Mouse (Mus musculus): ENCODE measurements around the gene Krtdap. TPM values are rescaled to one million over a fixed set of nuclear protein-coding genes. Genes with fewer than 3 reads are reported as not detected.

Krtdap gene
- polyA plus RNA-seq, 1 experiment from 2014 or later: not detected

- Histone ChIP-seq H3K9me3 (replicated peaks) (peaks cover 21% of the 10 kb centered on the region), H3K4me1 (no peaks in the 10 kb centered on the region), H3K27ac (replicated peaks) (no peak overlapping the region), H3K27me3 (ENCODE audit: low read depth, poor library complexity, severe bottlenecking) (no peaks in the 10 kb centered on the region), H3K4me3 (no peak overlapping the region), H3K36me3 (no peaks in the 10 kb centered on the region)
- DNase-seq (ENCODE audit: low spot score): no peak
These were observed 13.0 kb downstream of the Krtdap start for GRCm38 (mm10) chr7:30800653-30801052.

- Histone ChIP-seq H3K4me1 (no peaks in the 10 kb centered on the region), H3K36me3 (no peaks in the 10 kb centered on the region), H3K27me3 (ENCODE audit: low read depth, poor library complexity, severe bottlenecking) (no peaks in the 10 kb centered on the region), H3K4me3 (no peak overlapping the region), H3K9me3 (replicated peaks) (peaks cover 25% of the 10 kb centered on the region), H3K27ac (replicated peaks) (no peak overlapping the region)
- no peak for DNase-seq (ENCODE audit: low spot score)
- 91% methylated on average over 3 of the region's 3 CpGs for WGBS
These were observed 15.6 kb downstream of the Krtdap start for GRCm38 (mm10) chr7:30803256-30803655.

GRCm38 (mm10) chr7:30804026-30804715 is 16.5 kb downstream of the Krtdap start:
- Histone ChIP-seq H3K27me3 (ENCODE audit: low read depth, poor library complexity, severe bottlenecking) (no peaks in the 10 kb centered on the region), H3K36me3 (no peaks in the 10 kb centered on the region), H3K4me3 (no peak overlapping the region), H3K27ac (replicated peaks) (no peak overlapping the region), H3K4me1 (no peaks in the 10 kb centered on the region), H3K9me3 (replicated peaks) (peaks cover 25% of the 10 kb centered on the region)
- 86% methylated on average over 9 of the region's 9 CpGs for WGBS
- no peak for DNase-seq (ENCODE audit: low spot score)

- H3K9me3 ChIP-seq (replicated peaks): peaks cover 13% of the 10 kb centered on the region; the same call in 1 of the 2 replicates
- DNase-seq (ENCODE audit: low spot score): no peak
- 49% methylated on average over 6 of the region's 6 CpGs for WGBS
- no peak overlapping the region for H3K27ac ChIP-seq (replicated peaks)
- H3K4me3 ChIP-seq: no peak overlapping the region
- no peaks in the 10 kb centered on the region for H3K36me3 ChIP-seq
- no peaks in the 10 kb centered on the region for H3K4me1 ChIP-seq
- H3K27me3 ChIP-seq (ENCODE audit: low read depth, poor library complexity, severe bottlenecking): no peaks in the 10 kb centered on the region
These were observed 18.2 kb downstream of the Krtdap start for GRCm38 (mm10) chr7:30805924-30806323.

GRCm38 (mm10) chr7:30810319-30810718 is 22.6 kb downstream of the Krtdap start:
- DNase-seq (ENCODE audit: low spot score): no peak
- Histone ChIP-seq H3K36me3 (no peaks in the 10 kb centered on the region), H3K27me3 (ENCODE audit: low read depth, poor library complexity, severe bottlenecking) (no peaks in the 10 kb centered on the region), H3K4me1 (no peaks in the 10 kb centered on the region), H3K4me3 (no peak overlapping the region), H3K27ac (replicated peaks) (no peak overlapping the region), H3K9me3 (replicated peaks) (0 out of 2 replicates have a peak, but pooled peaks cover 4% of the 10 kb centered on the region)
- WGBS: 49% methylated on average over 6 of the region's 6 CpGs

GRCm38 (mm10) chr7:30811757-30812290 is 24.1 kb downstream of the Krtdap start:
- 0 out of 2 replicates have a peak, but pooled peaks cover 4% of the 10 kb centered on the region for H3K9me3 ChIP-seq (replicated peaks)
- H3K27ac ChIP-seq (replicated peaks): no peak overlapping the region
- 77% methylated on average over 9 of the region's 9 CpGs for WGBS
- H3K4me1 ChIP-seq: no peaks in the 10 kb centered on the region
- no peaks in the 10 kb centered on the region for H3K36me3 ChIP-seq
- H3K27me3 ChIP-seq (ENCODE audit: low read depth, poor library complexity, severe bottlenecking): no peaks in the 10 kb centered on the region
- no peak overlapping the region for H3K4me3 ChIP-seq
- no peak for DNase-seq (ENCODE audit: low spot score)

GRCm38 (mm10) chr7:30812291-30812807 is 24.7 kb downstream of the Krtdap start:
- DNase-seq (ENCODE audit: low spot score): no peak
- Histone ChIP-seq H3K9me3 (replicated peaks) (no peaks in the 10 kb centered on the region), H3K27ac (replicated peaks) (no peak overlapping the region), H3K27me3 (ENCODE audit: low read depth, poor library complexity, severe bottlenecking) (no peaks in the 10 kb centered on the region), H3K4me3 (no peak overlapping the region), H3K4me1 (no peaks in the 10 kb centered on the region), H3K36me3 (no peaks in the 10 kb centered on the region)
- 79% methylated on average over 6 of the region's 6 CpGs for WGBS

- Histone ChIP-seq H3K9me3 (replicated peaks) (no peaks in the 10 kb centered on the region), H3K27ac (replicated peaks) (no peak overlapping the region), H3K27me3 (ENCODE audit: low read depth, poor library complexity, severe bottlenecking) (no peaks in the 10 kb centered on the region), H3K36me3 (no peaks in the 10 kb centered on the region), H3K4me1 (no peaks in the 10 kb centered on the region), H3K4me3 (no peak overlapping the region)
- no peak for DNase-seq (ENCODE audit: low spot score)
- 81% methylated on average over 6 of the region's 6 CpGs for WGBS
These were observed 32.4 kb downstream of the Krtdap start for GRCm38 (mm10) chr7:30820131-30820530.

- WGBS: 73% methylated on average over 7 of the region's 7 CpGs
- Histone ChIP-seq H3K4me1 (no peaks in the 10 kb centered on the region), H3K36me3 (no peaks in the 10 kb centered on the region), H3K27ac (replicated peaks) (no peak overlapping the region), H3K9me3 (replicated peaks) (no peaks in the 10 kb centered on the region), H3K27me3 (ENCODE audit: low read depth, poor library complexity, severe bottlenecking) (no peaks in the 10 kb centered on the region), H3K4me3 (no peak overlapping the region)
- DNase-seq (ENCODE audit: low spot score): no peak
These were observed 33.3 kb downstream of the Krtdap start for GRCm38 (mm10) chr7:30820854-30821445.

- Histone ChIP-seq H3K4me1 (no peaks in the 10 kb centered on the region), H3K4me3 (no peak overlapping the region), H3K9me3 (replicated peaks) (no peaks in the 10 kb centered on the region), H3K27ac (replicated peaks) (no peak overlapping the region), H3K27me3 (ENCODE audit: low read depth, poor library complexity, severe bottlenecking) (no peaks in the 10 kb centered on the region), H3K36me3 (no peaks in the 10 kb centered on the region)
- WGBS: 74% methylated on average over 5 of the region's 5 CpGs
- DNase-seq (ENCODE audit: low spot score): no peak
These were observed 33.8 kb downstream of the Krtdap start for GRCm38 (mm10) chr7:30821532-30821931.

GRCm38 (mm10) chr7:30823675-30824074 is 36.0 kb downstream of the Krtdap start, which contains the start of gene Ffar2:
TSS of gene Ffar2 (minus strand) at chr7:30823775.
- H3K4me3 ChIP-seq: no peak within 1 kb of the TSS
- no peaks in the 10 kb centered on the region for H3K27me3 ChIP-seq (ENCODE audit: low read depth, poor library complexity, severe bottlenecking)
- 91% methylated on average over 18 of the region's 18 CpGs for WGBS
- no peak for DNase-seq (ENCODE audit: low spot score)
- H3K4me1 ChIP-seq: no peaks in the 10 kb centered on the region
- no peaks in the 10 kb centered on the region for H3K36me3 ChIP-seq
- no peaks in the 10 kb centered on the region for H3K9me3 ChIP-seq (replicated peaks)
- no peak within 1 kb of the TSS for H3K27ac ChIP-seq (replicated peaks)

GRCm38 (mm10) chr7:30824306-30824705 is 36.6 kb downstream of the Krtdap start:
- Histone ChIP-seq H3K4me1 (no peaks in the 10 kb centered on the region), H3K27me3 (ENCODE audit: low read depth, poor library complexity, severe bottlenecking) (no peaks in the 10 kb centered on the region), H3K9me3 (replicated peaks) (no peaks in the 10 kb centered on the region), H3K4me3 (no peak overlapping the region), H3K27ac (replicated peaks) (no peak overlapping the region), H3K36me3 (no peaks in the 10 kb centered on the region)
- WGBS: 98% methylated on average over 3 of the region's 3 CpGs
- no peak for DNase-seq (ENCODE audit: low spot score)

- Histone ChIP-seq H3K4me3 (no peak overlapping the region), H3K9me3 (replicated peaks) (no peaks in the 10 kb centered on the region), H3K36me3 (no peaks in the 10 kb centered on the region), H3K27ac (replicated peaks) (no peak overlapping the region), H3K27me3 (ENCODE audit: low read depth, poor library complexity, severe bottlenecking) (no peaks in the 10 kb centered on the region), H3K4me1 (no peaks in the 10 kb centered on the region)
- DNase-seq (ENCODE audit: low spot score): no peak
- 93% methylated on average over 10 of the region's 10 CpGs for WGBS
These were observed 39.0 kb downstream of the Krtdap start for GRCm38 (mm10) chr7:30826660-30827059.
